Mouse (Mus musculus): ENCODE measurements around the gene Fstl3.
"Not testable (repeated sequence)": the region's sequence is repeated elsewhere in the genome, so short reads cannot be mapped to it uniquely, and the experiment has no call there.

Fstl3 gene

DNA sequence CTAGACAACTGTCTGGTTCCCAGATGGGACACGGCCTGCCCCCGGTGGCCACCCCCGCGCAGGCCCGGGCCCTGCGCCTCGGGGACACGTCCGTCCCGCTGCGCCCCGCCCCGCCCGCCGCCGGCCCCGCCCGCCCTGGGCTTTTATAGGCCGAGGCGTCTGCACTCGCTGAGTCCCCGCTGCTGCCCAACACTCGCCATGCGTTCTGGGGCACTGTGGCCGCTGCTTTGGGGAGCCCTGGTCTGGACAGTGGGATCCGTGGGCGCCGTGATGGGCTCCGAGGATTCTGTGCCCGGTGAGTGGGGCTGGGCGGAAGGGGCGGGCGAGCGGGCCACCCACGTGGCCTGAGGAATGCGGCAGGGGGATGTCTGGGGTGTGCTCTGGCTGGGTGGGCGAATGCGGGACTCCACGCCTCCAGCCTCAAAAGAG is at the start of gene Fstl3:
Gene Fstl3, plus strand, starts transcription at position 170 of the 429 bp plus-strand sequence.
- in situ Hi-C loops (cut with MboI, MseI): loop anchor here in 1 of 2 experiments (5.0 kb wide), 1 partner anchor 80 kb away; no protein-coding TSS in a partner anchor

DNA sequence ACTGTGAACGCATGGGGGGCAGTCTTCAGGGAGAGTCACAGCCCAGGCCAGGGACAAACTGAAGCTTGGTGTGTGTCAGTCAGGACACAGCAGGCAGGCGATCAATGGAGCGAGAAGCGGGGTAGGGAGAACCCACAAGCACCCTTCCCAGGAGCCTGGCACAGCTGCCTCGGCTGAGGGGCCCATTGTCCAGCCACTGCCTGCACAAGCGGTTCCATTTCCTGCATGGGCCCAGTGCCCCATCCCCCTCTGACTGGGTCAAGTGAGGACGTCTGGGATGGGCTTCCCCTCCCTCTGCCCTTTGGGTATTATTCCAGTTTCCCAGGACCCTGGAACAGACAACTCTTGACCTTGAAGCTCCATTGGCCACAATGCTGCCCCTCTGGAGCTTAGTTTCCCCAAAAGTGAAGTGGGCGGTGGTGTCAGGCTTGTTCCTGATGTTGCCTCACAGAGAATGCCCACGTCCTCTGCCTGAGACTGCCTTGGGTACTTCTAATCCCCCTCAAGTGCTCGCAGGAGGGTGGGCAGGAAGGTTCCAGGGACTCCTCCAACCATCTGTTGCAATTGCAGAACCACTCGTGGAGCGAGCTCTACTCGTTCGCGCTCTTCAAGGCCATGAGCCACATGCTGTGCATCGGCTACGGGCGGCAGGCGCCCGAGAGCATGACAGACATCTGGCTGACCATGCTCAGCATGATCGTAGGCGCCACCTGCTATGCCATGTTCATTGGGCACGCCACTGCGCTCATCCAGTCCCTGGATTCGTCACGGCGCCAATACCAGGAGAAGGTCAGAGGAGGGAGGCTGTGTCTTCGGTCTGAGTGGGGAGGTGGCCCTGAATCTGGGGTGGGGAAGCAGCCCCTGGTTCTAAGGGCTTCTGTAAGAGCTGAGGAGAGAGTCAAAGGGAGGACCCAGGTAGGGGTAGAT is 48.5 kb upstream of the Fstl3 start:
- in situ Hi-C loops (cut with MboI, MseI): no loop called here

GRCm38 (mm10) chr10:79729357-79729965 is 47.6 kb upstream of the Fstl3 start:
- in situ Hi-C loops (cut with MboI, MseI): no loop called here

GRCm38 (mm10) chr10:79732500-79732899 is 44.6 kb upstream of the Fstl3 start:
- in situ Hi-C loops (cut with MboI, MseI): no loop called here

DNA sequence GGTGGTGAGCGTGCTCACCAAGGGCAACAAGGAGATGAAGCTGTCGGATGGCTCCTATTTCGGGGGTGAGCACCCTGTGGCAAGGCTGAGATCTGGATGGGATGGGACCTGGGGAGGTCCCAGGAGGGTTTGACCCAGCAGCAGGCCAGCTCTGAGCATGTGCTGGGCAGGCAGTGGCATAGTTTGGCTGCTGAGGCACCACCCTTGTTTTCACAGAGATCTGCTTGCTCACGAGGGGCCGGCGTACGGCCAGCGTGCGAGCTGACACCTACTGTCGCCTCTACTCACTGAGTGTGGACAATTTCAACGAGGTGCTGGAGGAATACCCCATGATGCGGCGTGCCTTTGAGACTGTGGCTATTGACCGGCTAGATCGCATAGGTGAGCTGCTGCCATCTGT is 43.2 kb upstream of the Fstl3 start:
- in situ Hi-C loops (cut with MboI, MseI): no loop called here

DNA sequence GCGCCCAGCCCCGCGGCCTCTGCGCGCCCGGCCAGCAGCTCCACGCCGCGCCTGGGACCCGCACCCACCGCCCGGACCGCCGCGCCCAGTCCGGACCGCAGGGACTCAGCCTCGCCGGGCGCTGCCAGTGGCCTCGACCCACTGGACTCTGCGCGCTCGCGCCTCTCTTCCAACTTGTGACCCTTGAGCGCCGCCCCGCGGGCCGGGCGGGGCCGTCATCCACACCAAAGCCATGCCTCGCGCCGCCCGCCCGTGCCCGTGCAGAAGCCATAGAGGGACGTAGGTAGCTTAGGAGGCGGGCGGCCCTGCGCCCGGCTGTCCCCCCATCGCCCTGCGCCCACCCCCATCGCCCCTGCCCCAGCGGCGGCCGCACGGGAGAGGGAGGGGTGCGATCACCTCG is 41.7 kb upstream of the Fstl3 start:
- in situ Hi-C loops (cut with MboI, MseI): no loop called here

- in situ Hi-C loops (cut with MboI, MseI): no loop called here
These were observed 40.4 kb upstream of the Fstl3 start for GRCm38 (mm10) chr10:79736706-79737105.

DNA sequence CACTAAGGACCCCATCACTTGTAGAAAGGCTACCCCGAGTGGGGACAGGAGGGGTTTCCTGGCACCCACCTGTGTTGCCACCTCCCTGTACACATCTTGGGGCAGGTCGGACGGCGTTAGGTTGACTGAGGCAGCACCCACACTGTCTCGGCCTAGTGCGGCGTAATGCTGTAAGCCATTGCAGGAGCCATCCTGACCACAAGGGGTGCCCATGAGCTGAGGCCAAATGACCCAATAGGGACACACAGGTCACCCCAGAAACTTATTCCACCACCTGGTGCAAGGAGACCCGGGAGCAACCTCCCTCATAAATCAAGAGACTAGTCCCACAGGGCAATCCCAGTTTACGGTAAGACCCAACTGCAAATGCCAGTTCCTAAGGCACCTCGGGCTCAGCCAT is 38.8 kb upstream of the Fstl3 start:
- in situ Hi-C loops (cut with MboI, MseI): no loop called here

- in situ Hi-C loops (cut with MboI, MseI): no loop called here
These were observed 37.8 kb upstream of the Fstl3 start for GRCm38 (mm10) chr10:79739234-79739633.

DNA sequence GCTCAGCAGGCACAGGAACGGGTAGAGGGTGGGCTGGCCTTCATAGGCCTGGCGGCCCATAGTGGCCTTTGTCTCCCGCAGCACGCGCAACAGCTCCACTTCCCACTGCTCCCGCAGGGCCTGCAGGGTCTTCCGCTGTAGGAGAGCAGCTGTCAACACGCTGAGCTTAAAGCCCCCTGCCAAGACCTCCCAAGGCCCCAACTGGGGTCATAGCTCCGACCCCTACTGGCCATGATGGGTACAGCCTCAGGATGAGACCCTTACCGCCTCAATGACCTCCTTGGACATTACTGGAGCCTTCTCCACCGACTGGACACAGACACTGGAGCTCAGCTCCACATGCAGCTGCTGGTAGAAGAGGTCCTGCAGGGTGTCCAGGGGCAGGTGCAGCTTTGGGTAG is 36.2 kb upstream of the Fstl3 start:
- in situ Hi-C loops (cut with MboI, MseI): loop anchor here in 1 of 2 experiments (5.0 kb wide), 1 partner anchor 639 kb away; no protein-coding TSS in a partner anchor

DNA sequence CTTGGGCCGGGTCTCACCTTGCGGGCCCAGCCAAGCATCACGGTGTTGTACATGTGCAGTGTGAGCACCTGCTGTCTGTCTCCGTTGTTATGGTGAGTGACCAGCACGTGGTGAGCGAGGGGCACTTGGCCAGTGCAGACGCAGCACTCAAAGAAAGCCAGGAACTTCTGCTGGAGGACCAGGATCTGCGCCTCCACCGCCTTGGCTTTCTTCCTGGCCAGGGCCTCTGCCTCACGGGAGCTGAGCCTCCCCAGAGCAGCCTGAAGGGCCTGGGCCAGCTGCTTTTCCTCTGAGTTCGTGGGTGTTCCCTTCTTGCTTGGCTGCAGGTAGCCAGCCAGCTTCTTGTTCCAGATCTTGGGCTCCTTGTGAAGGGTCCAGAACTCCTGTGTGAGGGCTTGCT is 33.9 kb upstream of the Fstl3 start:
- in situ Hi-C loops (cut with MboI, MseI): loop anchor here in 1 of 2 experiments (5.0 kb wide), 1 partner anchor 641 kb away; no protein-coding TSS in a partner anchor

- in situ Hi-C loops (cut with MboI, MseI): loop anchor here in 1 of 2 experiments (5.0 kb wide), 1 partner anchor 642 kb away; no protein-coding TSS in a partner anchor
These were observed 33.3 kb upstream of the Fstl3 start for GRCm38 (mm10) chr10:79743650-79744365.

- in situ Hi-C loops (cut with MboI, MseI): no loop called here
These were observed 31.7 kb upstream of the Fstl3 start for GRCm38 (mm10) chr10:79745411-79745810.

DNA sequence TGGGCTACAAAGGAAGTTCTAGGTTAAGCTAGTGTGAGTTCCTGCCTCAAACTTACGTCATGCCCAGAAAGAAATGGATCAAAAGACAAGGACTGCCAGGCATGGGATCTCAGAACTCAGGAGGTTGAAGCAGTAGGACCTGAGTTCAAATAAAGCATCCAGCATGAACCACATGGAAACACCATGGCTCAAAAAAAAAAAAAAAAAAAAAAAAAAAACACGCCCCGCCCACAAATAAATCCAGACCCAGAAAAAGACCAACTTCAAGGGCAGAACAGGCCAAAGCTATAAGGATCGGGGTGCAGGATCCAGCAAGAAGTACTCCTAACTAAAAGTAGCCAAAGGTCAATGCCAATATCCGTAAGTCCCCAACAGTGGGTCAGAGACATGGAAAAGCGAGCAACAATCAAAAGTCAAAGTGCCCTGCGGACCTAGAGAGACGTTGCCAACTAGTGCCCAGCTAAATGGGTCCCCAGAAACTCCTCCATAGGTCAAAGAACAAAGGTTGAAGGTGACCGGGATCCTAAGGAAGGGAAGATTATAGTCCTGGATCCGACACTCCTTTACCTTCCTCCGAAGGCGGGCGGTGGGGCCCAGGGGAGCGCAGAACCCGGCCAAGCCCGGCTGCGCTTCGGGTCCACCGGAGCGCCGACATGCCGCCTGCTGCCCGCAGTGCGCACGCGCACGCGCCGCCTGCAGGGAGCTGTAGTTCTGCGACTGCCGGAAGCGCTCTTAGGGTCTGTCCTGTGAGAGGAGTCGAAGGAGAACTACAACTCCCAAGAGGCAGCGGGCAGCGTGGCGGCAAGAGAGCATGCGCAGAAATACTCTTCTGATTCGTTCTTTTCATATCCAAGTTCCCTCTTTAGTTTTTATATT is 30.9 kb upstream of the Fstl3 start, which contains the start of gene Polrmt:
Gene Polrmt, minus strand, starts transcription at position 684 of the 876 bp plus-strand sequence.
- in situ Hi-C loops (cut with MboI, MseI): no loop called here

- in situ Hi-C loops (cut with MboI, MseI): no loop called here
These were observed 30.3 kb upstream of the Fstl3 start for GRCm38 (mm10) chr10:79746774-79747151.

DNA sequence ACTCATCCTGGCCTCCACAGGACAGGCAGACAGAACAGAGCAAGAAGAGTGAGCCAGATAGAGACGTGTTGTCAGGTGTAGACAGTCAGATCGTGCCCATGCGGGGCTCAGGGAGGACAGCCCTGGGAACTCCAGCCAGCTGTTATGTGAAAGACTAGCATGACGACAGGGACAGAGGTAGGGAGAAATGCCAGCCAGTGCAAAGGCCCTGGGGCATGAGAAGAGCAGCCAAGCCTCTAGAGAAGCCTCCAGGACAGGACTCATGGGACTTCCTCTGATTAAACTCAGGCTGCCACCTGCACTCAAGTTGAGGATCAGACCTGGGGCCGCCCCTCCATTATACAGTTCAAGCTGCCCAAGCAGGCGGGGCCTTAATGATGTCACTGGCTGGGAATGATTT is 28.6 kb upstream of the Fstl3 start:
- in situ Hi-C loops (cut with MboI, MseI): no loop called here

DNA sequence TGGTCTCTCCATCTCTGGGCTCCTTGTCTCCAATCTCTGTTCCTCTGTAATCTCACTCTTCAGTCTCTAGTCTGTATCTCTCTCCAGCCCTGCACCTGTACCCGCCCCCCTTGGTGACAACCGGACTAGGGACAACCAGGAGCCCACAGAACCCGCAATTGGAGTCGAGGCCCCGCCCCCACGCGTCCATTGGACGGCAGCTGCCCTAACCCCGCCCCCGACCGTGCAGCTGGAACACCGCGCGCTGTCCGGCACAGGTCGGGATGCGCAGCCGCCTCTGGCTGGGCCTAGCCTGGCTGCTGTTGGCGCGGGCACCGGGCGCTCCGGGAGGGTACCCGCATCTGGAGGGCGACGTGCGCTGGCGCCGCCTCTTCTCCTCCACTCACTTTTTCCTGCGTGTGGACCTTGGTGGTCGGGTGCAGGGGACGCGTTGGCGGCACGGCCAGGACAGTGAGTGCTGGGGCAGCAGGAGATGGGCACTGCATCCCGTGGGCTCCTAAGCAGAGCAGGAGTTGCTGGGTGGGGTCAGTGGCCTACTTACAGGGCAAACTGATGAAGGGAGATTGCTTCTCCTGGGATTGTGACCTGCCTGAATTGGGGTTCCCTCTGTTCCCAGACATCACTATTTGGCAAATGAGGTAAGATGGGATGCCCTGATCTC is 22.1 kb upstream of the Fstl3 start, which contains the start of gene Fgf22:
Gene Fgf22, plus strand, starts transcription at position 221 of the 661 bp plus-strand sequence.
- in situ Hi-C loops (cut with MboI, MseI): no loop called here

DNA sequence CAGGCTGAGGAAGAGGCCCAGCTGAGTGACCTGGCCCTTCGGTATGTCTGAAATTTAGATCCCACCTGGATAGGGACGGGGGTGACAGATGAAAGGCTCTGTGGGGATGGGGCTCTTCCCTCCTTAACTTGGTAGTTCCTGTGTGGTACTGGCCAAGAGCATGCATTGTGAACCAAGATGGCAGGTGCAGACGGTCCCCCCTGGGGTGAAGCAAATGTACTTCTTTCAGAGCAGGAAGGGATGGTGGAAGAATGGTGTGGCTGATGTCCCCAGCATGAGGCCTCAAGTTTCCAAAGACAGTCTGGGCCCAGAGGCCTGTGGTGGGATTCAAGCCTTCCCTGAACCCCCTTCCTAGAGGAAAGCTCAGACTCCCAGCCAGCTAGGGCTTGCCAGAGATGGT is 21.2 kb upstream of the Fstl3 start:
- in situ Hi-C loops (cut with MboI, MseI): no loop called here

DNA sequence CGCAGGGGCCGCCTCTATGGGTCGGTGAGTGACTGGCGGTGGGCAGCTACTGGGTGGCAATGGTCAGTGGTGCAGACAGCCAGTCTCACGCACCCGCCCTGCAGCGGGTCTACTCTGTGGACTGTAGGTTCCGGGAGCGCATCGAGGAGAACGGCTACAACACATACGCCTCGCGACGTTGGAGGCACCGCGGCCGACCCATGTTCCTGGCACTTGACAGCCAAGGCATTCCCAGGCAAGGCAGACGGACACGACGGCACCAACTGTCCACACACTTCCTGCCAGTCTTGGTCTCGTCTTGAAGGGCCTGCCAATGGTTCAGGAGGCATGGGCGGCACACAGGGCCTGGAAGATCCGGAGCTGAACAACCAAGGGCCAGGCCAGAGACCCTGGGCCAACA is 20.4 kb upstream of the Fstl3 start:
- in situ Hi-C loops (cut with MboI, MseI): no loop called here

DNA sequence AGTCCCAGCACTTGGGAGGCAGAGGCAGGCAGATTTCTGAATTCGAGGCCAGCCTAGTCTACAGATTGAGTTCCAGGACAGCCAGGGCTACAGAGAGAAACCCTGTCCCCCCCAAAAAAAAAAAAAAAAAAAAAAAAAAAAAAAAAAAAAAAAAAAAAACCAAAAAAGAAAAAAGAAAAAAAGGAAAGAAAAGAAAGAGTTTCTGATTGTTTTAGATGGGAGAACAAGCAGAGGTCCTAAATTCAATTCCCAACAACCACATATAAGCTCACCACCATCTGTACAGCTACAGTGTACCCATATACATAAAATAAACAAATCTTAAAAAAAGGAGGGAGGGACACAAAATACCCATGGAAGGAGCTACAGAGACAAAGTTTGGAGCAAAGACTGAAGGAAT is 17.4 kb upstream of the Fstl3 start:
- in situ Hi-C loops (cut with MboI, MseI): not testable (repeated sequence)
